Mouse (Mus musculus): ENCODE data around the gene Nisch. TPM values are rescaled to one million over a fixed set of nuclear protein-coding genes. Genes with fewer than 3 reads are reported as not detected.

Nisch gene
- polyA plus RNA-seq, 1 experiment, result 160 TPM

DNA sequence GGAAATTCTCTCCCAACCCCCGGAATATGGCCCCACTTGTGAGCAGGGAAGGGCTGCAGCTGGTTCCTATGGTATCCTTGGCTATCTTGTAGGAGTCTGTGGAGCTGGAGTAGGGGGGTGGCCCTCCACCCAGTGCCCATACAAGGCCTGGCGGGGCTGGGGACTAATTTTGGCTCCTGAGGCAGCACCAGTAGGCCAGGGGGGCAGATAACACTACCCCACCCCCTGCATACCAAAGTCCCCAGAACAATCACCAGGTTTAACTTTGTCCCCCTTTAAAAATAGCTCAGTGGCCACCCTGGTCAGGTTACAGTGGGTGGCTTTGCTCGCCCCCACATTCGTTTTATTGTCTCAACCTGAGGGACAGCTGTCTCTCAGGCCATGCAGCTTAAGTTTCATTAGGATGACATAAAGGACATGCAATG, 7.6 kb downstream of the Nisch start:
- no peak overlapping the region for H3K4me3 ChIP-seq (ENCODE audit: insufficient read depth, poor library complexity, severe bottlenecking)
- TF ChIP-seq MYOG (IDR thresholded peaks at IDR 0.05; ENCODE audit: control insufficient read depth, extremely low read depth, insufficient read length) (no peak), CEBPB (IDR thresholded peaks at IDR 0.05; ENCODE audit: low read depth) (no peak), MAX (IDR thresholded peaks at IDR 0.05) (no peak), USF1 (IDR thresholded peaks at IDR 0.05; ENCODE audit: low read depth) (no peak), FOSL1 (IDR thresholded peaks at IDR 0.05; ENCODE audit: insufficient read depth, low read length, poor library complexity, severe bottlenecking) (no peak), MYOD1 (IDR thresholded peaks at IDR 0.05; ENCODE audit: control insufficient read depth, insufficient read length, low read depth) (no peak), CTCF (IDR thresholded peaks at IDR 0.05; ENCODE audit: control insufficient read depth, insufficient read depth, insufficient read length) (no peak)

DNA sequence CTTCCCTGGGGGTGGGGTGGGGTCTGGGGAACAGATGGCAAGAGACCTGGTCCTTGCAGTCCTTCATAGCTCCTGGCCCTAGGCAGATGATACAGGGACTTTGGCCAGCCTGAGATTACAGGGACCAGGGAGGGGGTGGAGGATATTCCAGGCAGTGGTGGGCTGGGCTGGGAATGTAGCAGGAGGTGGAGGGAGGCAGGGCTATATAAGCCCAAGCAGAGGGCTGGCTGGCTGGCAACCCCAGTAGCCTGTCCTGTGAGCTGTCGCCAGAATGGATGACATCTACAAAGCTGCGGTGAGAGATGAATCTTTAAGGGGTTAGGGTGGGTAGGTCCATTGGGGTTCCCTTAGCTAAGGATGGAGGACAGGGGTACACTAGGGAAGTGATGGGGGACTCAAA, 8.7 kb downstream of the Nisch start, which contains the start of gene Tnnc1:
TSS of gene Tnnc1 (plus strand) at position 229 of the 400 bp plus-strand sequence.
- peaks cover 37% of the 10 kb centered on the region for H3K79me3 ChIP-seq (ENCODE audit: low read depth)
- peaks cover 47% of the 10 kb centered on the region for H3K79me2 ChIP-seq (ENCODE audit: control insufficient read depth, insufficient read depth)
- no peak for TF ChIP-seq MYOD1 (IDR thresholded peaks at IDR 0.05; ENCODE audit: control insufficient read depth, insufficient read length, low read depth)
- no peak for TF ChIP-seq USF1 (IDR thresholded peaks at IDR 0.05; ENCODE audit: low read depth)
- TF ChIP-seq CTCF (IDR thresholded peaks at IDR 0.05; ENCODE audit: control insufficient read depth, insufficient read depth, insufficient read length), result no peak
- TF ChIP-seq FOSL1 (IDR thresholded peaks at IDR 0.05; ENCODE audit: insufficient read depth, low read length, poor library complexity, severe bottlenecking), result no peak
- TF ChIP-seq CEBPB (IDR thresholded peaks at IDR 0.05; ENCODE audit: low read depth), result no peak
- TF ChIP-seq MYOG (IDR thresholded peaks at IDR 0.05; ENCODE audit: control insufficient read depth, extremely low read depth, insufficient read length), result no peak
- no peak for TF ChIP-seq MAX (IDR thresholded peaks at IDR 0.05)
- no peak within 1 kb of the TSS for H3ac ChIP-seq (ENCODE audit: control insufficient read depth, insufficient read length, low read depth)
- H3K4me3 ChIP-seq (ENCODE audit: insufficient read depth, poor library complexity, severe bottlenecking), result peak within 1 kb of the TSS; percentile 88
- H3K27me3 ChIP-seq (ENCODE audit: control insufficient read depth, insufficient read depth, insufficient read length), result no peaks in the 10 kb centered on the region
- peaks cover 20% of the 10 kb centered on the region for H3K36me3 ChIP-seq (ENCODE audit: control insufficient read depth, insufficient read depth)

More for the DNA sequence above, 7.6 kb downstream of the Nisch start:
- peaks cover 10% of the 10 kb centered on the region for H3K36me3 ChIP-seq (ENCODE audit: control insufficient read depth, insufficient read depth)
- no peak overlapping the region for H3ac ChIP-seq (ENCODE audit: control insufficient read depth, insufficient read length, low read depth)
- H3K27me3 ChIP-seq (ENCODE audit: control insufficient read depth, insufficient read depth, insufficient read length), result no peaks in the 10 kb centered on the region
- H3K79me2 ChIP-seq (ENCODE audit: control insufficient read depth, insufficient read depth), result peaks cover 36% of the 10 kb centered on the region
- peaks cover 27% of the 10 kb centered on the region for H3K79me3 ChIP-seq (ENCODE audit: low read depth)

DNA sequence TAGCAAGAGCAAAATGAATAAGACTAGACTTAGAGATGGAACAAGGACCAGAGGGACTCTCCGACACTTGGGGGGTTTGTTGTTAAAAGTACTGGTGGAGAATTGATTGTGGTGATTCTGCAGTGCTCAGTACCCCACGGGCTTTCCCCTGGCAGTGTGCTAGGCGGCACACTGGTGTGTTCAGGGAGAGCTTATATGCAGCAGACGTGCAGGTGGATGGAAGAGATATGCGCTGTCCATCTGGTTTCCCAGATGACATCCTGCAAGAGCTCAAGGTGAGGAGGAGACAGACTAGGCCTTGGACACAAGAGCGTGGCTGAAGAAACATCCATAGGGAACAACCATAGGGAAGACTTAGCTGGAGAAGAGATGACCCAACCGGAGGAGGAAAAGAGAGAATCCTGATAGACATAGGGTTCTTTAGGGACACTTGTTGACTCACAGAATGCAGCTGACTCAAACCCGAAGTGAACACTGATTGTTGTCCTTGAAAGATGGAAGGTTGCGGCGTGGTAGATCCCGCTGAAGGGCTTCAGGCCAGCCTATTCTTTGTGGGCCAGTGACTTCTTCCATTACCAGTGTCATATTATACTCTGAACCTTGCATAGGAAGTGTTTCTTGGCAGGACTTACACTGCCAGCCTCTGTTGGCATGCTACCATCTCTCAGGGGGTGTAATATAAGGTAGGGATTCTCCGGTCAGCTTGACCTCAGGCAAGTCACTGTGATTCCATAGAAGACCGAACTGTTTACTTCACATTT, 9.5 kb downstream of the Nisch start:
- peaks cover 43% of the 10 kb centered on the region for H3K79me3 ChIP-seq (ENCODE audit: low read depth)
- TF ChIP-seq CTCF (IDR thresholded peaks at IDR 0.05; ENCODE audit: control insufficient read depth, insufficient read depth, insufficient read length), result no peak
- no peak for TF ChIP-seq CEBPB (IDR thresholded peaks at IDR 0.05; ENCODE audit: low read depth)
- no peak for TF ChIP-seq MYOD1 (IDR thresholded peaks at IDR 0.05; ENCODE audit: control insufficient read depth, insufficient read length, low read depth)
- no peak for TF ChIP-seq USF1 (IDR thresholded peaks at IDR 0.05; ENCODE audit: low read depth)
- TF ChIP-seq MYOG (IDR thresholded peaks at IDR 0.05; ENCODE audit: control insufficient read depth, extremely low read depth, insufficient read length), result no peak
- TF ChIP-seq FOSL1 (IDR thresholded peaks at IDR 0.05; ENCODE audit: insufficient read depth, low read length, poor library complexity, severe bottlenecking), result no peak
- TF ChIP-seq MAX (IDR thresholded peaks at IDR 0.05), result no peak
- peaks cover 29% of the 10 kb centered on the region for H3K36me3 ChIP-seq (ENCODE audit: control insufficient read depth, insufficient read depth)
- peaks cover 55% of the 10 kb centered on the region for H3K79me2 ChIP-seq (ENCODE audit: control insufficient read depth, insufficient read depth)
- H3K4me3 ChIP-seq (ENCODE audit: insufficient read depth, poor library complexity, severe bottlenecking), result peak overlapping the region; percentile 88
- no peaks in the 10 kb centered on the region for H3K27me3 ChIP-seq (ENCODE audit: control insufficient read depth, insufficient read depth, insufficient read length)
- H3ac ChIP-seq (ENCODE audit: control insufficient read depth, insufficient read length, low read depth), result no peak overlapping the region

DNA sequence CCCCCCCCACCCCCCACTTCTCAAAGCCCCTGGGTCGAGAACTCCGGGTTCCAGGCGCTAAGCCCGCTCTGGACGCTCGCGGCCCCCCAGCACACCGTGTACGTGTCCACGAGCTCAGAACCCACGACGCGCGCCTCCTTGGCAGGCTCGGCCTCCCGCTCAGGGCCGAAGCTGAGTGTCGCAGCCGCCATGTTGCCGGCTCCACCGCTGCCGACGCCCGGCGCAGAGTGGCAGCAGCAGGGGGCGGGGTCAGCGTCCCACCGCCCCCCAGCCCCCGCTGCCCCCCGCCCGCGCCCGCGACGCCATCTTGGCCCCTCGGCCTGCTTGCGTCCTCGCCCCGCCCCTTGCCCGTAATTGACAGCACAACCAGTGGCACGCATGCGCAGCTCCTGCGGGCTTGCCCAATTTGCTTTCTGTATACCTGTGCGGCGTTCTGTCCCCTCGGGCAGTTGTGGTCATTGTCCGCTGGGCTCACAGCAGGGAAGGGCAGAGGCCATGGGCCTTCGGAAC, 10.2 kb downstream of the Nisch start:
- TF ChIP-seq FOSL1 (IDR thresholded peaks at IDR 0.05; ENCODE audit: insufficient read depth, low read length, poor library complexity, severe bottlenecking) (no peak), MYOG (IDR thresholded peaks at IDR 0.05; ENCODE audit: control insufficient read depth, extremely low read depth, insufficient read length) (no peak), USF1 (IDR thresholded peaks at IDR 0.05; ENCODE audit: low read depth) (no peak), MAX (IDR thresholded peaks at IDR 0.05) (peak; percentile 38), CEBPB (IDR thresholded peaks at IDR 0.05; ENCODE audit: low read depth) (no peak), MYOD1 (IDR thresholded peaks at IDR 0.05; ENCODE audit: control insufficient read depth, insufficient read length, low read depth) (no peak)

DNA sequence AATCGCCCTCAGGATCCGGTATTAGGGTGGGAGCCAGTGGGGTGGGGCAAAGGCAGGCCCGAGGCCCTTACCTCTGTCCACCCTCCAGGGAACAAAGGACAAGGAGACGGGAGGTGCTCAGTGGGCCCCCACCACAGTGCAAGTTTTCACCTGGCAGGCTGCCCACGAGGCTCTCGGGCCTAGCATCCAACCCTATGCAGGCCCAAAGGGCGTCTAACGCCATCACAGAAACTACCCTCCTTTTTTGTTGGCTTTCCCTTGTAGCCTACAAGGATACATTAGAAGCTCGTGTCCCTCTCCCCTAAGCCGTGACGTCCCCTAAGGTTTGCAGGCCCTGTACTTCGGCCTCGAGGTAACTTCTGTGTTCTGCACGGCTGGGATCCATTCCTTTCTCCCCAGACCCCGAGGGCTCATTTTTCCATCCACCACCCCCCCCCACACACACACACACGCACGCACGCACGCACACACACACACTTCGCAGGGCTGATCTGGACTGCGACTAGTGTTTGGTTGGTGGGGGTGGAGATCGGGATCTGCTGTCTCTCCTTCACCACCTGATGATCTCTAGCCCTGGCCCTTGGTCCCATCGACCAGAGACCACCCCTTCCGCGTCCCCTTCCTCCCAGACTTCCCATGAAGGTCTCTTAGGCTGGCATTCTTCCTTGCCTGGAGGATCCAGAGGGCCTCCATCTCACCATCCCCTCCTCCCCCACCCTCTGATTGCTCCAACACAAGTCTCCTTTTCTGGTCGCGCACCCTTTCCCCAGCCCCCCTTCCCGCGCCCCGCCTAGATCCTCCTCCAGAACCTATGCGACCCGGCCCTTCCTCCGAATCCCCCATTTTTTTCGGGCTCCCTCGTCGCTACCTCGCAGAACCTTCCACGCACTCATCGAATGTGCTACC, 10.9 kb downstream of the Nisch start:
- Histone ChIP-seq H3ac (ENCODE audit: control insufficient read depth, insufficient read length, low read depth) (peak overlapping the region; percentile 77), H3K36me3 (ENCODE audit: control insufficient read depth, insufficient read depth) (peaks cover 42% of the 10 kb centered on the region), H3K27me3 (ENCODE audit: control insufficient read depth, insufficient read depth, insufficient read length) (no peaks in the 10 kb centered on the region), H3K79me2 (ENCODE audit: control insufficient read depth, insufficient read depth) (peaks cover 70% of the 10 kb centered on the region), H3K79me3 (ENCODE audit: low read depth) (peaks cover 52% of the 10 kb centered on the region), H3K4me3 (ENCODE audit: insufficient read depth, poor library complexity, severe bottlenecking) (peak overlapping the region; percentile 88)
- TF ChIP-seq FOSL1 (IDR thresholded peaks at IDR 0.05; ENCODE audit: insufficient read depth, low read length, poor library complexity, severe bottlenecking), result no peak
- TF ChIP-seq MAX (IDR thresholded peaks at IDR 0.05), result no peak
- no peak for TF ChIP-seq CEBPB (IDR thresholded peaks at IDR 0.05; ENCODE audit: low read depth)
- TF ChIP-seq MYOG (IDR thresholded peaks at IDR 0.05; ENCODE audit: control insufficient read depth, extremely low read depth, insufficient read length), result no peak
- TF ChIP-seq CTCF (IDR thresholded peaks at IDR 0.05; ENCODE audit: control insufficient read depth, insufficient read depth, insufficient read length), result no peak
- no peak for TF ChIP-seq MYOD1 (IDR thresholded peaks at IDR 0.05; ENCODE audit: control insufficient read depth, insufficient read length, low read depth)
- no peak for TF ChIP-seq USF1 (IDR thresholded peaks at IDR 0.05; ENCODE audit: low read depth)

More for the DNA sequence above, 10.2 kb downstream of the Nisch start:
- Histone ChIP-seq H3K79me3 (ENCODE audit: low read depth) (peaks cover 49% of the 10 kb centered on the region), H3K36me3 (ENCODE audit: control insufficient read depth, insufficient read depth) (peaks cover 35% of the 10 kb centered on the region), H3K27me3 (ENCODE audit: control insufficient read depth, insufficient read depth, insufficient read length) (no peaks in the 10 kb centered on the region), H3ac (ENCODE audit: control insufficient read depth, insufficient read length, low read depth) (peak overlapping the region; percentile 77), H3K4me3 (ENCODE audit: insufficient read depth, poor library complexity, severe bottlenecking) (peak overlapping the region; percentile 88), H3K79me2 (ENCODE audit: control insufficient read depth, insufficient read depth) (peaks cover 62% of the 10 kb centered on the region)
